Mouse (Mus musculus) forebrain, embryonic 14.5 days (tissue): ENCODE measurements at regions not wholly inside any gene's neighbourhood (a gene's known extent, or its start where the extent isn't known, plus 50 kb on each side); places are given as distances from the start of the nearest gene placed in this dataset.

ENCODE experiments used
- ATAC-seq: fragments of 200-750 bp; cut with Nextera tagmentation; 2 replicates; pipeline ENCODE4 v1.8.0; 2017; ENCODE audit warnings: mild to moderate bottlenecking, moderate library complexity
- DNase-seq: peaks from one replicate; pipeline ENCODE4 v3.0.0-alpha.2; 2015; ENCODE audit warnings: low spot score
- H3K27ac ChIP-seq: fragments of 300-500 bp; sonication (generic); 2 replicates; pipeline ENCODE4 v1.5.1; 2014; ENCODE audit warnings: low read depth, mild to moderate bottlenecking, control low read depth, low read length, moderate library complexity
- H3K27me3 ChIP-seq: fragments of 300-500 bp; sonication (generic); replicated peaks from 2 replicates; pipeline ENCODE4 v1.6.1; 2014; ENCODE audit warnings: low read length, control low read depth, mixed read lengths; ENCODE audit not compliant: control insufficient read depth, insufficient read depth
- H3K36me3 ChIP-seq: fragments of 300-500 bp; sonication (generic); 2 replicates; pipeline ENCODE4 v1.6.1; 2014; ENCODE audit warnings: low read length, control low read depth; ENCODE audit not compliant: control insufficient read depth, insufficient read depth
- H3K4me1 ChIP-seq: fragments of 300-500 bp; sonication (generic); 2 replicates; pipeline ENCODE4 v1.6.1; 2014; ENCODE audit warnings: antibody characterized with exemption, low read length, control low read depth; ENCODE audit not compliant: control insufficient read depth, insufficient read depth
- H3K4me2 ChIP-seq: fragments of 300-500 bp; sonication (generic); 2 replicates; pipeline ENCODE4 v1.6.1; 2014; ENCODE audit warnings: mild to moderate bottlenecking, control low read depth, low read length
- H3K4me3 ChIP-seq: fragments of 300-500 bp; sonication (generic); 2 replicates; pipeline ENCODE4 v1.5.1; 2014; ENCODE audit warnings: low read depth, low read length, control low read depth
- H3K9ac ChIP-seq: fragments of 300-500 bp; sonication (generic); 2 replicates; pipeline ENCODE4 v1.6.1; 2014; ENCODE audit warnings: mild to moderate bottlenecking, low read length, control low read depth, moderate library complexity
- H3K9me3 ChIP-seq: fragments of 300-500 bp; sonication (generic); replicated peaks from 2 replicates; pipeline ENCODE4 v1.6.1; 2016; ENCODE audit warnings: low read length, control low read depth, mixed read lengths; ENCODE audit not compliant: control insufficient read depth
- WGBS: fragments of 180-500 bp; shearing (Covaris S2); extraction: QIAGEN DNeasy Blood & Tissue Kit; methylation state at CpG from one replicate; pipeline ENCODE4 v1.1.7; 2014; 5-methylcytosine and 5-hydroxymethylcytosine counted together

DNA sequence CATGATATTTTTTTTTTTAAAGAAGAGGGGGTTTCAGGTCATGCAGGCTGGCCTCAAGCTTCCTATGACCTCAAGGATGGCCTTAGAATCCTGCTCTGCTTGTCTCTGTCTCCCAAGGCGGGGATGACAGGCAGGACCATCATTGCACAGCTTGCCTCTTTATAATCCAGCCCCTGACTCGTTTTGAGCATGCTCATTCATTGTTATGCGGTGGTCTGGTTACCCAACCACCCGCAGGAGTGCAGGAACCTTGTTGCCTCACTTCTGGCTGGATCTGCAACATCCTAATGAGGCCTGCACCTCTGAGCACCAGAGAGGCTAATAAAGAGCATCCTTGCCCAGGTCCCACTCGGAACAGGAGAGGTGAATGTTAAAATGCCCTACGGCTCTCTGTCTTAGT lies 63.4 kb downstream of the Irf2bpl start:
- 43% methylated on average over 6 of the region's 6 CpGs for WGBS
- no peak overlapping the region for H3K4me2 ChIP-seq
- DNase-seq (no peak), ATAC-seq (no peak)
- no peaks in the 10 kb centered on the region for H3K27me3 ChIP-seq
- no peaks in the 10 kb centered on the region for H3K36me3 ChIP-seq
- H3K27ac ChIP-seq = peak overlapping the region; percentile 56; the same call in 1 of the 2 replicates
- no peak overlapping the region for H3K4me3 ChIP-seq
- H3K4me1 ChIP-seq = peaks cover 58% of the 10 kb centered on the region
- H3K9ac ChIP-seq = no peak overlapping the region
- H3K9me3 ChIP-seq = no peaks in the 10 kb centered on the region

DNA sequence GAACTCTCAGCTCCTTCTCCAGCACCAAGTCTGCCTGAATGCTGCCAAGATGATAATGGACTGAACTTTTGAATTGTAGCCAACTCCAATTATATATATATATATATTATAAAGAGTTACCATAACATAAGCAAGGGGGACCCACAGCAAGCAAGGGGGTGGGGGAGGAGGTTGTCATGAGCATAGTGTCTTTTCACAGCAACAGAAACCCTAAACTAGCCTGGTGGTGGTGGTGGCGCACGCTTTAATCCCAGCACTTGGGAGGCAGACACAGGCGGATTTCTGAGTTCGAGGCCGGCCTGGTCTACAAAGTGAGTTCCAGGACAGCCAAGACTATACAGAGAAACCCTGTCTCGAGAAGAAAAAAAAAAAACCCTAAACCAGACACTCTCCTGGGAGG lies 65.0 kb downstream of the Irf2bpl start:
- H3K4me3 ChIP-seq = no peak overlapping the region
- H3K36me3 ChIP-seq = no peaks in the 10 kb centered on the region
- no peak overlapping the region for H3K9ac ChIP-seq
- 93% methylated on average over 6 of the region's 6 CpGs for WGBS
- no peaks in the 10 kb centered on the region for H3K27me3 ChIP-seq
- DNase-seq = no peak
- H3K4me1 ChIP-seq = peaks cover 59% of the 10 kb centered on the region
- no peaks in the 10 kb centered on the region for H3K9me3 ChIP-seq
- no peak for ATAC-seq
- H3K27ac ChIP-seq = no peak overlapping the region
- H3K4me2 ChIP-seq = no peak overlapping the region

- Histone ChIP-seq H3K36me3 (no peaks in the 10 kb centered on the region), H3K4me3 (no peak overlapping the region), H3K27me3 (no peaks in the 10 kb centered on the region), H3K4me2 (no peak overlapping the region), H3K4me1 (peaks cover 58% of the 10 kb centered on the region), H3K9ac (no peak overlapping the region), H3K9me3 (no peaks in the 10 kb centered on the region), H3K27ac (no peak overlapping the region)
- no peak for DNase-seq
- WGBS = 92% methylated on average over 5 of the region's 5 CpGs
- no peak for ATAC-seq
Measured at GRCm38 (mm10) chr12:86819163-86819562, 65.4 kb downstream of the Irf2bpl start.

DNA sequence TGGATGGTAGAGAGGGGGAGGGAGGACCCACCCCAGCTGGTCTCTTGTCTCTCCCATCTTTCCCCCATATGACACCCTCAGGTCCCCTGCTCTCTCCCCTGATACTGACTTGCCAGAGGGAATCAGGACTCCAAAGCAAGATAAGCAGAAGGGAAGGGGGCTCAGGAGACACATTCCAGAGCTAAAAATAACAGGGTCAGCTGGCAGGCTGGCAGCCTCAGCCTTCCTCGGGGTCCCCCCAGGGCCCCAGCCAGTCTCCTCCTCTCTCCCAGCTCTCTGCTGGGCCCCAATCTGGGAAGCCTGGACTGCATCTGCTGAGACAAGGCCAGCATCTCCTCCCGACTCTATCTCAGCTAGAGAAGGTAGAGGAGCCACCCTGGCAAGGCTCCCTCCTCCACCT lies 66.4 kb downstream of the Irf2bpl start:
- H3K27ac ChIP-seq = peak overlapping the region; percentile 95; the same call in 1 of the 2 replicates
- H3K4me2 ChIP-seq = no peak overlapping the region
- no peaks in the 10 kb centered on the region for H3K36me3 ChIP-seq
- H3K4me1 ChIP-seq = peaks cover 50% of the 10 kb centered on the region
- WGBS = 52% methylated on average over 2 of the region's 2 CpGs
- no peaks in the 10 kb centered on the region for H3K27me3 ChIP-seq
- no peak overlapping the region for H3K4me3 ChIP-seq
- no peaks in the 10 kb centered on the region for H3K9me3 ChIP-seq
- H3K9ac ChIP-seq = no peak overlapping the region
- ATAC-seq (no peak), DNase-seq (no peak)

DNA sequence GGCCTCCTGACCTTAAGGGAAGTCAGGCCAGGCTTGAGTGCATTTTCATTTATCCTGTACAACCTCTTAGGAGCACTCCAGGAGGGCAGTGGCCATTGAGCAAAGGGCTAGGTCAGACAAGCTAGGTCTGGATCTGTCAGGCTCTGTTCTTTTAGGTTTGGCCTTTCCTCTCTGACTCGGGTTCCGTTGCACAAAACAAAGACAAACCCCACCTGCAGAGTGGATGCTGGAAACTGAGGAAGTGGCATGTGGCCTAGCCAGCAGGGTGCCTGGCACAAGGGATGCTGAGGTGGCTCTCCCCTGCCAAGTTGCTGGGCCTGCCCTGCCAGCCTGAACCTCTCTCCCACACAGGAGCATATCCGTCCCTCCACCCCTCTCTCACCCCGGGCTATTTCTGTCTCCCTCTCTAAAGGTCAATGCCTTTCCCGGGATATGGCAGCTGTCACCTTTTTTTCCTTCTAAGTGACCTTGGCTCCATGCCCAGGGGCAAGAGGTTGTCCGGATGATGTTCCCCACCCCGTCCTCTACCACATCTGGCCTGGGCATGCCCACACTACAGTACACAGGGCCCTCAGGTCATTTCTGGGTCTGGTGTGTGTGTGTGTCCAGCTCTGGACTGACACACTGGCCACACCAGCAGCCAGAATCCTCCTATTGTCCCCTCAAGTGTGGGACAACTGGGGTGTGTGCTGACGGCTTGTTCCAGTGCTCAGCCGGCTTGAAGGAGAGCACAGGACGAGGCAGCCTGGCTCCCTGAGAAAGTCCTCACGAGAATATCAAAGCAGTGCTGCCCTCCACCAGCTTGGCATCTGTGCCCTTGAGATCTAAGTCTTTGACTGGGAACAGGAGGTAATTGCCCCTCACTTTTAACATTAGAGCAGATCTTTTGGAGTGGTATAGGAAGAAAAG lies 67.6 kb downstream of the Irf2bpl start:
- H3K27me3 ChIP-seq = no peaks in the 10 kb centered on the region
- H3K9me3 ChIP-seq = no peaks in the 10 kb centered on the region
- H3K4me1 ChIP-seq = peaks cover 56% of the 10 kb centered on the region
- 27% methylated on average over 11 of the region's 11 CpGs for WGBS
- DNase-seq (no peak), ATAC-seq (no peak)
- H3K9ac ChIP-seq = peak overlapping the region; percentile 26
- H3K36me3 ChIP-seq = no peaks in the 10 kb centered on the region
- H3K4me3 ChIP-seq = no peak overlapping the region
- peak overlapping the region; percentile 95 for H3K27ac ChIP-seq
- H3K4me2 ChIP-seq = no peak overlapping the region; the same call in 1 of the 2 replicates

DNA sequence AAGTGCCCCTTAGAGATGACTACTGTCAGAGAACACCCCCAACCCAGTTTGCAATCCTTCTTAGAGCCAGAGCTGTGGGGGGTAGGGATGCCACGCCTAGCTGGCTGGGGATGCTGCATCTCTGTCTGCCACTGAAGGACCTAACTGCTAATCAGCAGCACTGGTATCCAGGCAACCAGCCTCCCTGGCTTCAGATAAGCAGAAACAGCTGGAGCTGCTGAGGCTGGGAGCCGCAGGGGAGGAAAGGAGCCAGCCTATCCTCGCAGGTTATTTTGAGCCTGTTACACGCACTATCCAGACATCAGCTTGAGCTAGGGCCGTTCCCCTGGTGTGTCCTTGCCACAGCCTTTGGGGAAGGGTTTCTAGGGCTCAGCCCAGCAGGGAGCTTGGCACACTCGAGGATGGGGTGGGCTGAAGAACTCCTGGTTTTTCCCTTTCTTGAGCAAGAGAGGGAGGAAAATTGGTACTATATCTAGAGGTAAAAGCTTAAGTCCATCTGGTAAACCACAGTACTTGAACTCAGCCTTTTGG lies 68.4 kb downstream of the Irf2bpl start:
- Histone ChIP-seq H3K9me3 (no peaks in the 10 kb centered on the region), H3K4me3 (no peak overlapping the region), H3K9ac (peak overlapping the region; percentile 26), H3K27me3 (no peaks in the 10 kb centered on the region), H3K27ac (peak overlapping the region; percentile 95), H3K4me1 (peaks cover 54% of the 10 kb centered on the region), H3K4me2 (peak overlapping the region; percentile 12; the same call in 1 of the 2 replicates), H3K36me3 (no peaks in the 10 kb centered on the region)
- under 1% methylated on average over 6 of the region's 6 CpGs for WGBS
- ATAC-seq (peak; percentile 84), DNase-seq (peak; percentile 96)

DNA sequence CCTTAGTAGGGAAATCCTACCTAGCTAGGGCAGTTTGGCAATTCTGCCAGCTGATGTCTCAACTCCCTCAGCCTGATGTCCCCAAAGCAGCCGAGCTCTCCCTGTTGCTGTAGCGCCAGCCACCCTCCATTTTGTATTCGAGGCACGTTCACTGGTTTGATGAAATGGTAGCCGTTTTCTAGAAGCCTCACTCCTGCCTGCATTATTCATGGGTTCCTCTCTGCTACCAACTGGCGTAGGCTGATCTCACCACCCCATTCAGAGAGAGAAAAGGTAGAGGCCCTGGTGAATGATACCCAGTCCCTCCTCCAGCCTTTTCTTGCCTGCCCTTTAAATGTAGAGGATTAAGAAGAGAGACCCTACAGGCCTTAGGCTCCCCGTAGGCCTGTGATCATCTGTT lies 69.9 kb downstream of the Irf2bpl start:
- 27% methylated on average over 7 of the region's 7 CpGs for WGBS
- ATAC-seq = peak; percentile 65
- H3K4me2 ChIP-seq = no peak overlapping the region
- no peaks in the 10 kb centered on the region for H3K9me3 ChIP-seq
- no peaks in the 10 kb centered on the region for H3K27me3 ChIP-seq
- H3K4me3 ChIP-seq = no peak overlapping the region
- H3K27ac ChIP-seq = peak overlapping the region; percentile 95
- H3K9ac ChIP-seq = no peak overlapping the region
- peak; percentile 94 for DNase-seq
- peaks cover 61% of the 10 kb centered on the region for H3K4me1 ChIP-seq
- H3K36me3 ChIP-seq = no peaks in the 10 kb centered on the region
